Mouse (Mus musculus) kidney, adult 10 weeks (tissue): ENCODE results near the gene Rtn4. TPM values are rescaled to one million over a fixed set of nuclear protein-coding genes. Genes with fewer than 3 reads are reported as not detected.

Experiments
- polyA plus RNA-seq: library from polyadenylated mRNA; stranded (reverse); fragments of 350-450 nt; fragmentation: Illumina TruSeq; extraction: RNeasy Lipid Tissue Mini Kit (QIAGEN cat#74804); gene quantifications from one replicate; pipeline ENCODE4 v1.2.3, GENCODE M21; 2014; ENCODE audit warnings: low read depth, low replicate concordance

Rtn4 gene
- 424 TPM for polyA plus RNA-seq

DNA sequence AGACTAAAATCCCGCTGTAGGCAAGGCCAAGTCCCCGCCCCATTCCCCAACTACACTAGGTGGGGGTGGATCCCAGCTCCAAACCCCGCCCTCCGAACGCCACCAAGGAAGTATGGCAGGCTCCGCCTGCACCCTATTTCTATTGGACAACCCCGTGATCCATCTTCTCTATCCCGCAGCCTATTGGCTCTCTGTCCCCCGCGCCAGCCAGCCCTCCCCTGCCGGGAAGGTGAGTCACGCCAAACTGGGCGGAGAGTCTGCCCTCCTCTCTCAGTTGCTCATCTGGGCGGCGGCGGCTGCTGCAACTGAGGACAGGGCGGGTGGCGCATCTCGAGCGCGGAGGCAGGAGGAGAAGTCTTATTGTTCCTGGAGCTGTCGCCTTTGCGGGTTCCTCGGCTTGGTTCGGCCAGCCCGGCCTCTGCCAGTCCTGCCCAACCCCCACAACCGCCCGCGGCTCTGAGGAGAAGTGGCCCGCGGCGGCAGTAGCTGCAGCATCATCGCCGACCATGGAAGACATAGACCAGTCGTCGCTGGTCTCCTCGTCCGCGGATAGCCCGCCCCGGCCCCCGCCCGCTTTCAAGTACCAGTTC lies at the start of gene Rtn4:
TSS of gene Rtn4 (plus strand) at position 265 of the 590 bp plus-strand sequence.

Other genes with a start within 250 kb of the Rtn4 start
- gene Prorsd1, start 177.9 kb upstream of the Rtn4 start, polyA plus RNA-seq = 66.8 TPM
- 75.4 TPM for gene Mtif2, start 166.5 kb upstream of the Rtn4 start, polyA plus RNA-seq
- gene Clhc1, start 145.0 kb upstream of the Rtn4 start, polyA plus RNA-seq = 0.97 TPM
- gene Rps27a, start 144.8 kb upstream of the Rtn4 start, polyA plus RNA-seq = 1,137 TPM
- gene 4931440F15Rik, start 132.7 kb downstream of the Rtn4 start, polyA plus RNA-seq = not detected